Mouse (Mus musculus) thymus, postnatal 25 days (tissue): ENCODE measurements around the gene Hes3.

Source experiments
- DNase-seq: peaks from one replicate; pipeline ENCODE4 v3.0.0; 2022

The Hes3 gene

GRCm38 (mm10) chr4:152247195-152247594 is 44.3 kb downstream of the Hes3 start:
- DNase-seq, result peak; percentile 30

GRCm38 (mm10) chr4:152246011-152246410 is 45.5 kb downstream of the Hes3 start:
- no peak for DNase-seq

- no peak for DNase-seq
These were observed 46.6 kb downstream of the Hes3 start for GRCm38 (mm10) chr4:152244545-152245522.

- DNase-seq, result no peak
These were observed 47.5 kb downstream of the Hes3 start for GRCm38 (mm10) chr4:152243969-152244368.

GRCm38 (mm10) chr4:152243241-152243891 is 48.1 kb downstream of the Hes3 start:
- DNase-seq, result no peak

GRCm38 (mm10) chr4:152239974-152240373 is 51.5 kb downstream of the Hes3 start:
- DNase-seq, result no peak
